Mouse (Mus musculus) mammary gland, adult 2 months (tissue): ENCODE measurements around the gene Prps1l1. TPM values are rescaled to one million over a fixed set of nuclear protein-coding genes. Genes with fewer than 3 reads are reported as not detected.

ENCODE experiments used
- polyA plus RNA-seq: library from polyadenylated mRNA; depleted of rRNA; stranded (reverse); fragments of >200 nt; gene quantifications from 2 replicates; pipeline ENCODE4 v1.2.3, GENCODE M21; 2012; ENCODE audit warnings: low replicate concordance; rRNA removed

The Prps1l1 gene
- polyA plus RNA-seq = not detected in 2 replicates

GRCm38 (mm10) chr12:34984461-34984860, at the start of gene Prps1l1:
TSS of gene Prps1l1 (plus strand) at chr12:34984761.

Other genes starting within 250 kb of the Prps1l1 start
- gene Hdac9, start 67.7 kb upstream of the Prps1l1 start, polyA plus RNA-seq = 3.9 and 5.4 TPM in 2 replicates
- 4.0 and 9.7 TPM in 2 replicates for gene Snx13, start 62.4 kb downstream of the Prps1l1 start, polyA plus RNA-seq